Mouse (Mus musculus): ENCODE measurements at regions not wholly inside any gene's neighbourhood (a gene's known extent, or its start where the extent isn't known, plus 50 kb on each side); places are given as distances from the start of the nearest gene placed in this dataset.

GRCm38 (mm10) chr10:56545989-56546388 lies 168.9 kb downstream of the Gja1 start:
- TF ChIP-seq CTCF (IDR thresholded peaks at IDR 0.05; ENCODE audit: borderline replicate concordance, insufficient read depth, low read depth, low read length) (no peak), POLR2A (IDR thresholded peaks at IDR 0.05; ENCODE audit: borderline replicate concordance, insufficient read depth, low read length) (no peak)

Measured in cerebellum, adult 2 months (tissue).